Comparison of ENCODE assay signal across 17 mouse cellular contexts in the genomic region with DNA sequence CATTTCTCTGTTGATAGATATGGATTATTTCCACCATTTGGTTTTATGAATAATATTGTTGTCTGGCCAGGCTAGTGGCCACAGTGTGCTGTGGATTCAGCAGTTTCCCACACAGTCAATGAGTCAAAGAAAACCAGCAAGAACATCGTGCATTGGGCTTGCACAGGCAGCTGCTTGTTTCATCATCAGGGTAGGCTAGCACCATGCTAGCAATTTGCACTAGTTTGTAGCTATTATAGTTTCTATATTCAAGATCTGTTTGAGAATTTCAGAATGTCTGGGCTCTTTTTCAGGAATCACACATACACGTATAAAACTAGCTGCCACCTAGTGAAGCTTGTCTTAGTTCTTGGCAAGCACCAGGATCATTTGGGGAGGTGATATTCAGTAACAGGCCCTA. TPM values are rescaled to one million over a fixed set of nuclear protein-coding genes. Genes with fewer than 3 reads are reported as not detected.
DNase-seq lines count a peak whose midpoint lies in the region; ATAC-seq lines count a peak whose summit lies in the region.
"Had no signal": no experiment of that assay in that cellular context is flagged by ENCODE, and none has a peak within 500 bp of the region (broad histone marks: within the 10 kb centered on the region; RNA-seq: fewer than 3 reads in every experiment).

No protein-coding gene starts in this region.

- WGBS in kidney, embryonic 15.5 days: 82% methylated on average over 2 of the region's 2 CpGs

- H3K27me3 ChIP-seq in kidney, embryonic 15.5 days: no peaks in the 10 kb centered on the region
- H3K27me3 ChIP-seq: forebrain, embryonic 13.5 days; hindbrain, embryonic 15.5 days had no signal

- no peak overlapping the region for H3K9ac ChIP-seq in kidney, embryonic 15.5 days
- H3K9ac ChIP-seq: forebrain, embryonic 13.5 days; forebrain, postnatal 0 days; heart, embryonic 13.5 days; hindbrain, embryonic 15.5 days had no signal

- DNase-seq in kidney, postnatal 10 days: no peak
- DNase-seq in right cerebral cortex, adult 18-20 months: peak; percentile 46
- no peak for DNase-seq in right cerebral cortex, postnatal 36 days (ENCODE audit: low spot score in 2 of 2)
- DNase-seq in telencephalon, adult 2 months (ENCODE audit: low read depth, low spot score): peak; percentile 62
- no peak for DNase-seq in left cerebral cortex, adult 18-20 months (ENCODE audit: low spot score in 2 of 2)
- DNase-seq: adrenal gland, postnatal 10 days; cerebellum, adult 18-20 months; cerebellum, adult 9-11 months; forebrain, postnatal 0 days; gastrocnemius, postnatal 36 days; heart, postnatal 36 days had no signal

- no peaks in the 10 kb centered on the region for H3K9me3 ChIP-seq in kidney, embryonic 15.5 days (replicated peaks)
- H3K9me3 ChIP-seq: embryonic facial prominence, embryonic 10.5 days; forebrain, embryonic 13.5 days; heart, embryonic 13.5 days; hindbrain, embryonic 15.5 days had no signal

- no peaks in the 10 kb centered on the region for H3K36me3 ChIP-seq in kidney, embryonic 15.5 days
- H3K36me3 ChIP-seq: embryonic facial prominence, embryonic 10.5 days; heart, embryonic 13.5 days; hindbrain, embryonic 15.5 days had no signal

- no peak for ATAC-seq in kidney, embryonic 15.5 days (replicated peaks; ENCODE audit: low FRiP score)
- ATAC-seq: forebrain, embryonic 13.5 days; forebrain, postnatal 0 days had no signal

- H3K4me3 ChIP-seq in kidney, embryonic 15.5 days (replicated peaks): no peak overlapping the region
- no peak overlapping the region for H3K4me3 ChIP-seq in brown adipose tissue, adult 24 weeks (ENCODE audit: insufficient read depth, low read depth, low read length)
- H3K4me3 ChIP-seq: embryonic facial prominence, embryonic 10.5 days; forebrain, embryonic 13.5 days; heart, embryonic 13.5 days; hindbrain, embryonic 15.5 days had no signal

- H3K4me2 ChIP-seq in kidney, embryonic 15.5 days: no peak overlapping the region
- H3K4me2 ChIP-seq: forebrain, embryonic 13.5 days; heart, embryonic 13.5 days; hindbrain, embryonic 15.5 days had no signal

- peaks cover 41% of the 10 kb centered on the region for H3K4me1 ChIP-seq in kidney, embryonic 15.5 days
- H3K4me1 ChIP-seq in brown adipose tissue, adult 24 weeks (ENCODE audit: control insufficient read depth, insufficient read depth, insufficient read length, low read length): 0 out of 2 replicates have a peak, but pooled peaks cover 2% of the 10 kb centered on the region
- H3K4me1 ChIP-seq: forebrain, embryonic 13.5 days had no signal

- H3K27ac ChIP-seq in kidney, embryonic 15.5 days: 0 out of 2 replicates have a peak overlapping the region, but pooled peaks have one; percentile 59
- peak overlapping the region; percentile 77 for H3K27ac ChIP-seq in brown adipose tissue, adult 24 weeks (replicated peaks; ENCODE audit: low read depth, low read length)
- H3K27ac ChIP-seq: embryonic facial prominence, embryonic 10.5 days; forebrain, embryonic 13.5 days; heart, embryonic 13.5 days; hindbrain, embryonic 15.5 days had no signal

RNA-seq across cellular contexts. Expression of gene Car12, which starts 21.6 kb away (rescaled TPM):
- 14.5 and 15.6 TPM in 2 replicates for polyA plus RNA-seq in kidney, embryonic 15.5 days (2015; fragmentation: Nextera tagmentation; extraction: Ambion mirVana)
- 0.99 TPM in 1 of 2 replicates, not detected in the other for polyA plus RNA-seq in brown adipose tissue, adult 24 weeks (2012; ENCODE audit: insufficient read depth, insufficient read length, missing spikeins)
- total RNA-seq in left cerebral cortex, adult 18-20 months (2021): 10 to 100 TPM; 15.5 to 20.4 TPM
- total RNA-seq: heart, postnatal 36 days had no signal

Comparison
In these comparisons a context has a peak if more than half of its experiments do, and no peak if none do; other contexts are left out.
1. DNase-seq: peak in right cerebral cortex, adult 18-20 months (single experiment) and telencephalon, adult 2 months (single experiment); none in kidney, postnatal 10 days (single experiment), right cerebral cortex, postnatal 36 days (0 of 2) and left cerebral cortex, adult 18-20 months (0 of 2).